Mouse (Mus musculus) G1E (cell line): Measurements from ENCODE around the gene Brpf1. TPM values are rescaled to one million over a fixed set of nuclear protein-coding genes. Genes with fewer than 3 reads are reported as not detected.

Source experiments
- ATAC-seq: 2 replicates; pipeline ENCODE4 v1.8.0; 2016; ENCODE audit warnings: mild to moderate bottlenecking; ENCODE audit not compliant: insufficient number of reproducible peaks, poor library complexity, low FRiP score, severe bottlenecking; ENCODE audit errors: extremely low read depth
- DNase-seq: peaks from one replicate; pipeline ENCODE4 v3.0.0; 2012; ENCODE audit warnings: low spot score
- H3K27me3 ChIP-seq: 2 replicates; pipeline ENCODE4 v1.6.1; 2012; ENCODE audit warnings: mild to moderate bottlenecking, low read length, inconsistent platforms; ENCODE audit not compliant: insufficient read depth
- H3K36me3 ChIP-seq: replicated peaks from 2 replicates; pipeline ENCODE3; 2012; ENCODE audit warnings: mild to moderate bottlenecking, inconsistent platforms
- H3K4me1 ChIP-seq: 2 replicates; pipeline ENCODE4 v1.6.1; 2012; ENCODE audit warnings: low read depth, low read length, inconsistent platforms, mixed read lengths; ENCODE audit not compliant: insufficient read depth
- H3K4me3 ChIP-seq: 2 replicates; pipeline ENCODE4 v1.5.1; 2012; ENCODE audit warnings: low read depth, mild to moderate bottlenecking, inconsistent platforms, low read length, moderate library complexity, mixed read lengths
- H3K9me3 ChIP-seq: replicated peaks from 2 replicates; pipeline ENCODE4 v1.6.1; 2012; ENCODE audit warnings: inconsistent platforms
- CTCF ChIP-seq: IDR thresholded peaks from 2 replicates; pipeline ENCODE4 v1.5.1; 2012; ENCODE audit warnings: low read depth, low read length, inconsistent platforms, mixed read lengths
- GATA1 ChIP-seq: IDR thresholded peaks from 2 replicates; pipeline ENCODE4 v1.6.1; 2012; ENCODE audit warnings: borderline replicate concordance, low read length, inconsistent platforms, mixed read lengths
- GATA2 ChIP-seq: IDR thresholded peaks from 2 replicates; pipeline ENCODE4 v1.6.1; 2012; ENCODE audit warnings: low read depth, low read length, inconsistent platforms, borderline replicate concordance
- POLR2AphosphoS5 ChIP-seq: IDR thresholded peaks from 2 replicates; pipeline ENCODE4 v1.6.1; 2012; ENCODE audit warnings: low read depth, low read length, inconsistent platforms; ENCODE audit not compliant: insufficient replicate concordance
- TAL1 ChIP-seq: conservative IDR thresholded peaks from 2 replicates; pipeline ENCODE4 v1.6.1; 2012; ENCODE audit warnings: low read depth, low read length, inconsistent platforms, mixed read lengths
- polyA plus RNA-seq: library from polyadenylated mRNA; stranded (reverse); fragments of >175 nt; gene quantifications from 2 replicates; pipeline ENCODE4 v1.2.3, GENCODE M21; 2012
- total RNA-seq, 2 experiments: library from RNA; stranded (forward) in 1 of 2; stranded (reverse) in 1 of 2; fragments of 200-1000 nt in 1 of 2; fragments of >200 nt in 1 of 2; fragmentation: Nextera tagmentation in 1 of 2; gene quantifications; 2 replicates each; pipeline ENCODE4 v1.2.3; 2014 to 2017

Brpf1 gene
- total and polyA plus RNA-seq, 3 experiments, result 26.9 to 56.0 (median 37.9) TPM

DNA sequence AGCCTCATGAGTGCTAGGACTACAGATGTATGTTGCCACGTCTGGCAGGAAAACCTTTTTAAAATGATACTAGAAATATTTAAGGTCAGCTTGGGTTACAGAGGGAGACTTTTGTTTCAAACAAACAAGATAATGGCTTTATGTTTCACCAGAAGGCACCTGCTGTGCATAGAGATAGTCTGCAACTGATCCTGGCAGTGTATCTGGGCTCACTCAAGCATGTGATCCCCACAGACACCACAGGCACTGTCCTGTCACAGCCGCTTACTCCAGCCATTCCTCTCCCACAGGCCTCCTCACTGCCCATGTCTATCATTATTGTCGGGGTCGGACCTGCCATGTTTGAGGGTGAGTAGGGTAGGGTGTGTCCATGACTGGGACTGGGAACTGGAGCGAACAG is 5.6 kb upstream of the Brpf1 start:
- peaks cover 7% of the 10 kb centered on the region; the same call in 1 of the 2 replicates for H3K27me3 ChIP-seq
- TF ChIP-seq POLR2AphosphoS5 (no peak), TAL1 (no peak)
- H3K9me3 ChIP-seq, result no peaks in the 10 kb centered on the region
- H3K36me3 ChIP-seq, result no peaks in the 10 kb centered on the region
- no peak overlapping the region for H3K4me3 ChIP-seq
- no peak for ATAC-seq
- H3K4me1 ChIP-seq, result peaks cover 37% of the 10 kb centered on the region
- DNase-seq, result no peak

DNA sequence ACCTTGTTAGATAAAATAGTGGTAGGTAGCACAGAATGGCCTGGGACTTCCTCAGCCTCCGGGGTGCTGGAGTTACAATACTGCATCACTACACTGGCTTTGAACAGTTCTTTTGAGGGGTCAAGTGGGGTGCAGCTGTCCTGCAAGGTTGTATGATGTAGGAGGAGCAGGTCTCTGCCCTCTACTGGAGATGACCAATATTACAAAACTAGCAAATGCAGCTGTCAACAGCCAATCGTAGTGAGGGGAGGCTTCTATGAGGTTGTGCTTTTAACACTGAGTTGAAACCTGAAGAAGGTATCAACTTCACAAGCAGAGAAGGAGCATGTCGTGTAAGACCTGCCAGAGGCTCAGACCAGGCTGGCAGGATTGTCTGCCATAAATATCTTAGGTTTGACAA is 4.7 kb upstream of the Brpf1 start:
- peak; percentile 72 for DNase-seq
- H3K4me1 ChIP-seq, result peaks cover 34% of the 10 kb centered on the region
- ATAC-seq, result no peak

DNA sequence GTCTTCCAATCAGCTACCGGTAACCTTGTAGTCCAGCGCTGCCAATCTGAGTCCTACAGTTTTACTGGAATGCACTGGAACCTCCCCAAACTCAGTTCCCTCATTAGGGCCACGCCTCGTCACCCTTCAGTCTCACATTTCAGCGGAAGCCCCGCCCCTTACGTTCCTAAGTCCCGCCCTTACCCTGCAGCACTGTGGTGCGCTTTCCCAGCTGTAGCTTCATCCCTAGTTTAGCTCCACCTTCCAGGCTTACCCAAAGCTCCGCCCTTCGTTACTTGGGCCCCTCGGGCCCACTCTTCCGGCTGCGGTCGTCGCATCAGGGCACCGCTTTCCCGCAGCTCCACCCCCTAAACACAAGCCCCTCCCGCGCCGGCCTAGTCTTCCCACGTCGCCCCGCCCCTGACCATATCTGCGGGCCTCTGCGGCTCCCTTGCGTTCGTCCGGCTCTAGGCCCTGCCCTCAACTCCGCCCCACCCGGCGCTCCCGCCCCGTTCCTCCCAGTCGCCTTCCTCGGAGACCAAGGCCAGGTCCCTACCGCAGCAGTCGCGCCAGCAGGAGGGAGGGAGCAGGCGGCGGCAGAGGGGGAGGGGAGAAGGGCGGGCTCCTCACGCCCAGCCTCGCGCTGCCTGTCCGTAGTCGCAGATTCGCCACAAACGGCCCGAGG is 483 bp upstream of the Brpf1 start:
- TF ChIP-seq TAL1 (no peak), POLR2AphosphoS5 (no peak), GATA1 (no peak), GATA2 (no peak), CTCF (no peak)
- Histone ChIP-seq H3K4me1 (peaks cover 57% of the 10 kb centered on the region), H3K36me3 (peaks cover 26% of the 10 kb centered on the region), H3K27me3 (peaks cover 4% of the 10 kb centered on the region; the same call in 1 of the 2 replicates), H3K4me3 (peak overlapping the region; percentile 84), H3K9me3 (no peaks in the 10 kb centered on the region)
- ATAC-seq (peak; percentile 86), DNase-seq (peak; percentile 97)

More for the DNA sequence above, 4.7 kb upstream of the Brpf1 start:
- no peak overlapping the region for H3K4me3 ChIP-seq
- peaks cover 7% of the 10 kb centered on the region; the same call in 1 of the 2 replicates for H3K27me3 ChIP-seq
- TF ChIP-seq TAL1 (no peak), CTCF (peak; percentile 17; the same call in 1 of the 2 replicates), POLR2AphosphoS5 (no peak), GATA2 (no peak), GATA1 (no peak)
- H3K36me3 ChIP-seq, result no peaks in the 10 kb centered on the region
- H3K9me3 ChIP-seq, result no peaks in the 10 kb centered on the region

DNA sequence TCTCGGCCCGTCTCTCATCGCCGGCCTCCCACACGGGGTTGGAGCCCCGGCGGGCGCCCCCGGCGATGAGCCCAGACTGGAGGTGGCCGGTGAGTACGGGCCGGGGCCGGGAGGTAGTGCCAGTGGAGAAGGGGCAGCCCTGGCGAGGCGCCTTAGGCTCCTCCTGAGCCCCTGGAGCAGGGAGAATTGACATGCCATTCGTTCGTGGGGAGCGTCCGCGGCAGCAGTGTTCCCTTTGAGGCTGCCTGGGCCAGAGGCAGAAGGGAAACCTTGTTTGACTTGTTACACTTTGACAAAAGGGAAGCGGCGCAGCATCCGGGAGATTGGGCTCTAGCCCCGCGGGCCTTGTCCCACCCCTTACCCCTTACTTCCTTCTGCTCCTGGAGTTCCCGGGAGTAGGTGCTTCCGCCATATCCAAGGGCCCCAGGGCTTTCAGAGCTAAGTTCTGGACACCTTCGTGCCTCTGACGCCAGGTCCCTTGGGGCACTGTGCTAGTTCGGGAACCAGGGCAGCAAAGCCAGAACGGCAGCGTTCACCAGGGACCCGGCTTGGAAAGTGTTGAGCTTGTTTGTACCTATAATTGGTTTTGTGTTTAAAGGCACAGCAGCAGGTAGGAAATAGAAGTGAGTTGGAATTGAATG is 664 bp downstream of the Brpf1 start:
- peaks cover 38% of the 10 kb centered on the region for H3K36me3 ChIP-seq
- H3K4me1 ChIP-seq, result peaks cover 48% of the 10 kb centered on the region
- ATAC-seq (no peak), DNase-seq (peak; percentile 58)
- H3K27me3 ChIP-seq, result peaks cover 4% of the 10 kb centered on the region; the same call in 1 of the 2 replicates
- H3K4me3 ChIP-seq, result peak overlapping the region; percentile 84
- TF ChIP-seq TAL1 (no peak), GATA1 (no peak), POLR2AphosphoS5 (no peak), GATA2 (no peak), CTCF (no peak)
- H3K9me3 ChIP-seq, result no peaks in the 10 kb centered on the region

DNA sequence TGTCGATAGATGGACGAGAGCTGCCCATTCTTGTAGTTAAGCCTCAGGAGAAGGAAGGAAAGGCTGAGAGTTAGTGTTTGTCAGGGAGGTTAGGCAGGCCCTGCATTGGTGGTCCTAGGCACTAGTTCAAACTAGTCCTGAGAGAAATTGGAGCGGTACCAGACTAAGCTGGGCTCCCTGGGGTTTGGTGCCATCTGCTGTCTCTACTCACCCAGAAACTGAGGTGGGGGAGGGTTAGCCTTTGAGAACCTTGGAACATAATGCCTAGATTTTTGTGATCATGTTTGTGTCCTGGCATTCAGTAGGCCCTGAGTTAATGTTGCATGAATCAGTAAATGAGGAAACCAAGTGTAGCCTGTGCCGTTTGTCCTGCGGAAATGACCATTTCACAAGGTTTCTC is 1.2 kb downstream of the Brpf1 start:
- peaks cover 4% of the 10 kb centered on the region; the same call in 1 of the 2 replicates for H3K27me3 ChIP-seq
- H3K36me3 ChIP-seq, result peaks cover 43% of the 10 kb centered on the region
- TF ChIP-seq TAL1, result no peak
- no peak for TF ChIP-seq GATA2
- TF ChIP-seq GATA1, result no peak
- no peak for TF ChIP-seq CTCF
- no peak for TF ChIP-seq POLR2AphosphoS5
- peaks cover 47% of the 10 kb centered on the region for H3K4me1 ChIP-seq
- DNase-seq (peak; percentile 27), ATAC-seq (no peak)
- H3K4me3 ChIP-seq, result peak overlapping the region; percentile 84
- H3K9me3 ChIP-seq, result no peaks in the 10 kb centered on the region

DNA sequence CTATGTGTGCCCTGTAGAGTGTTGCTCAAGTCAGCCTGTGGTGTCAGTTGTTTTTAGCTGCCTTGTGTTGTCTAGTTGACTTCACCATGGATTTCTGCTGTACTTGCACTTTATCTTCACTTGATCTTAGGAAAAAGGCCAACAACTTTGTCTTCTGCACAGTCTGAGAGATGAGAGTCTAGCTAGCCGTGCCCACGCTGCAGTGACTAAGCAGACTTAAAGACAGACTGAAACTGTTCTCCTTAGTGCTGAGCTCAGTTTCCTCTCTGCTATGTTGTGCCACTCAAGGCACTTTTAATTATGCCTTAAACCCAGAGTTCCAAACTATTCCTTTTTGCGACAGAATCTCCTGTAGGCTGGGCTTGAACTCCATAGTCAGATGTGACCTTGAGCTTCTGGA is 9.0 kb downstream of the Brpf1 start:
- H3K9me3 ChIP-seq, result no peaks in the 10 kb centered on the region
- no peak for ATAC-seq

More for the DNA sequence above, 9.0 kb downstream of the Brpf1 start:
- H3K36me3 ChIP-seq, result peaks cover 98% of the 10 kb centered on the region
- no peak for DNase-seq
- H3K4me3 ChIP-seq, result no peak overlapping the region
- peaks cover 19% of the 10 kb centered on the region for H3K4me1 ChIP-seq
- no peak for TF ChIP-seq TAL1
- no peak for TF ChIP-seq POLR2AphosphoS5
- TF ChIP-seq GATA1, result no peak
- no peak for TF ChIP-seq CTCF
- TF ChIP-seq GATA2, result no peak
- no peaks in the 10 kb centered on the region for H3K27me3 ChIP-seq
